Mouse (Mus musculus) liver, embryonic 13.5 days (tissue): ENCODE measurements around the gene Zfp366. TPM values are rescaled to one million over a fixed set of nuclear protein-coding genes. Genes with fewer than 3 reads are reported as not detected.

Source experiments
- ATAC-seq: fragments of 200-750 bp; cut with Nextera tagmentation; 2 replicates; pipeline ENCODE4 v1.8.0; 2017; ENCODE audit warnings: low read depth, mild to moderate bottlenecking, moderate number of reproducible peaks, moderate library complexity
- DNase-seq: peaks from one replicate; pipeline ENCODE4 v3.0.0; 2022
- H3K27ac ChIP-seq: fragments of 300-500 bp; sonication (generic); 2 replicates; pipeline ENCODE4 v1.5.1; 2015; ENCODE audit warnings: moderate library complexity, mild to moderate bottlenecking, inconsistent platforms
- H3K27me3 ChIP-seq: fragments of 300-500 bp; sonication (generic); 2 replicates; pipeline ENCODE4 v1.6.1; 2015; ENCODE audit warnings: mild to moderate bottlenecking, inconsistent platforms
- H3K36me3 ChIP-seq: fragments of 300-500 bp; sonication (generic); 2 replicates; pipeline ENCODE4 v1.6.1; 2015; ENCODE audit warnings: mild to moderate bottlenecking, inconsistent platforms
- H3K4me1 ChIP-seq: fragments of 300-500 bp; sonication (generic); replicated peaks from 2 replicates; pipeline ENCODE4 v1.6.1; 2015; ENCODE audit warnings: inconsistent platforms
- H3K4me2 ChIP-seq: fragments of 300-500 bp; sonication (generic); 2 replicates; pipeline ENCODE4 v1.6.1; 2015; ENCODE audit warnings: inconsistent platforms, mild to moderate bottlenecking, moderate library complexity
- H3K4me3 ChIP-seq: fragments of 300-500 bp; sonication (generic); replicated peaks from 2 replicates; pipeline ENCODE4 v1.5.1; 2015; ENCODE audit warnings: mild to moderate bottlenecking, inconsistent platforms
- H3K9ac ChIP-seq: fragments of 300-500 bp; sonication (generic); 2 replicates; pipeline ENCODE4 v1.6.1; 2015; ENCODE audit warnings: mild to moderate bottlenecking, inconsistent platforms
- H3K9me3 ChIP-seq: fragments of 300-500 bp; sonication (generic); replicated peaks from 2 replicates; pipeline ENCODE4 v1.6.1; 2016; ENCODE audit warnings: inconsistent platforms
- WGBS: fragments of 180-500 bp; shearing (Covaris S2); methylation state at CpG from one replicate; pipeline ENCODE4 v1.1.7; 2015; ENCODE audit not compliant: insufficient replicate concordance; 5-methylcytosine and 5-hydroxymethylcytosine counted together
- polyA plus RNA-seq: library from polyadenylated mRNA; unstranded; fragments of >200 nt; fragmentation: Nextera tagmentation; extraction: Ambion mirVana; gene quantifications from 2 replicates; pipeline ENCODE4 v1.2.1, GENCODE M21; 2015

Gene Zfp366
- polyA plus RNA-seq, 1 experiment from 2014 or later, result 0.21 TPM

DNA sequence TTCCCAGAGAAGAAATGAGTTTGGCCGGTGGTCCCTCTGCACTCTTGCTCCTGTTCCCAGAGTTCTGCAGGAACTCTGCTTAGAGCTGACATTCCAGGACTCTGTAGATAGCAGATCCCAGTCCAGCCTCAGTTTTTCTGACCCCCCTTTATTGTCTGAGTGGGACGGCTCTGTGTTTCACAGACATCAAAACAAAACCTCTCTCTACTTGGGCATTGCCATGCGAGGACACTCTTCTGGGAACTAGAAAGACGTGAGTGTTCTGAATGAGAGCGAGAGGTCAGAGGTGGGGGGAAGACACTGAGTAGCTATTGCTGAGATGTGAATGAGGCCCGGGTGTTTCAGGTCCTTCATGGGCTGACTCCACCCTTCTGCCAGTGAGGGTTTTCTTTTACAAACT lies 55.1 kb downstream of the Zfp366 start:
- DNase-seq (no peak), ATAC-seq (no peak)
- no peaks in the 10 kb centered on the region for H3K9me3 ChIP-seq
- H3K27me3 ChIP-seq, result no peaks in the 10 kb centered on the region
- no peak overlapping the region for H3K27ac ChIP-seq
- no peak overlapping the region for H3K4me2 ChIP-seq
- no peaks in the 10 kb centered on the region for H3K36me3 ChIP-seq
- 0 out of 2 replicates have a peak, but pooled peaks cover 9% of the 10 kb centered on the region for H3K4me1 ChIP-seq
- no peak overlapping the region for H3K9ac ChIP-seq
- no peak overlapping the region for H3K4me3 ChIP-seq
- WGBS, result 57% methylated on average over 6 of the region's 6 CpGs

- Histone ChIP-seq H3K9ac (no peak overlapping the region), H3K4me2 (no peak overlapping the region), H3K27me3 (no peaks in the 10 kb centered on the region; the same call in 1 of the 2 replicates), H3K4me3 (no peak overlapping the region), H3K27ac (no peak overlapping the region), H3K9me3 (no peaks in the 10 kb centered on the region), H3K4me1 (0 out of 2 replicates have a peak, but pooled peaks cover 9% of the 10 kb centered on the region), H3K36me3 (no peaks in the 10 kb centered on the region)
- DNase-seq (no peak), ATAC-seq (no peak)
- 56% methylated on average over 3 of the region's 3 CpGs for WGBS
Observed at GRCm38 (mm10) chr13:99241984-99242383, 57.4 kb downstream of the Zfp366 start.

DNA sequence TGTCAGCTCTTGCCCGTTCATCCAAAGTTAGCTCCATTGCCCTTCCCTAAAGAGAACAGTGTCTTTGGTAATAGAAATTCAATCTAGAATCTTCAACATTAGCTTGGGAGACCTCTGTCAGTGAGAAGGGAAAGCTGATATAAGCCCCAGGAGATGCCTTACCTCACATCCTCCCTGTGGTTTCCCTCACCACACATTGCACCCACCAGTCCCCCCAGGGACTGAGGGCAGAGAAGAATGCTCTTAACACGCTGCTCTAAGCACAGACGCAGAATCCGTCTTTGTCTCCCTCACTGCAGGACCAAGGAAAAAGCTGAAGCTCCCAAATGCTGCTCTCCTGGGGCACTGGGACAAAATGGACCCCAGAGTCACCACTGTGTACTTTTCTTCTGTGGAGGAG lies 58.3 kb downstream of the Zfp366 start:
- Histone ChIP-seq H3K9ac (no peak overlapping the region), H3K9me3 (no peaks in the 10 kb centered on the region), H3K36me3 (no peaks in the 10 kb centered on the region), H3K4me1 (0 out of 2 replicates have a peak, but pooled peaks cover 9% of the 10 kb centered on the region), H3K27ac (no peak overlapping the region), H3K27me3 (no peaks in the 10 kb centered on the region; the same call in 1 of the 2 replicates), H3K4me2 (no peak overlapping the region), H3K4me3 (no peak overlapping the region)
- no peak for ATAC-seq
- DNase-seq, result no peak
- WGBS, result 31% methylated on average over 4 of the region's 4 CpGs

GRCm38 (mm10) chr13:99243831-99244230 lies 59.2 kb downstream of the Zfp366 start:
- Histone ChIP-seq H3K36me3 (no peaks in the 10 kb centered on the region), H3K9me3 (no peaks in the 10 kb centered on the region), H3K9ac (no peak overlapping the region), H3K4me2 (no peak overlapping the region), H3K27ac (no peak overlapping the region), H3K4me1 (0 out of 2 replicates have a peak, but pooled peaks cover 4% of the 10 kb centered on the region), H3K4me3 (no peak overlapping the region), H3K27me3 (no peaks in the 10 kb centered on the region; the same call in 1 of the 2 replicates)
- ATAC-seq (no peak), DNase-seq (no peak)
- whole genome bisulfite sequencing, result 75% methylated on average over 9 of the region's 9 CpGs

GRCm38 (mm10) chr13:99244471-99244870 lies 59.8 kb downstream of the Zfp366 start:
- WGBS, result 57% methylated on average over 6 of the region's 6 CpGs
- H3K27ac ChIP-seq, result no peak overlapping the region
- DNase-seq (no peak), ATAC-seq (no peak)
- no peaks in the 10 kb centered on the region for H3K9me3 ChIP-seq
- no peaks in the 10 kb centered on the region for H3K4me1 ChIP-seq
- H3K36me3 ChIP-seq, result no peaks in the 10 kb centered on the region
- no peak overlapping the region for H3K4me3 ChIP-seq
- no peak overlapping the region for H3K4me2 ChIP-seq
- H3K27me3 ChIP-seq, result no peaks in the 10 kb centered on the region; the same call in 1 of the 2 replicates
- no peak overlapping the region for H3K9ac ChIP-seq

DNA sequence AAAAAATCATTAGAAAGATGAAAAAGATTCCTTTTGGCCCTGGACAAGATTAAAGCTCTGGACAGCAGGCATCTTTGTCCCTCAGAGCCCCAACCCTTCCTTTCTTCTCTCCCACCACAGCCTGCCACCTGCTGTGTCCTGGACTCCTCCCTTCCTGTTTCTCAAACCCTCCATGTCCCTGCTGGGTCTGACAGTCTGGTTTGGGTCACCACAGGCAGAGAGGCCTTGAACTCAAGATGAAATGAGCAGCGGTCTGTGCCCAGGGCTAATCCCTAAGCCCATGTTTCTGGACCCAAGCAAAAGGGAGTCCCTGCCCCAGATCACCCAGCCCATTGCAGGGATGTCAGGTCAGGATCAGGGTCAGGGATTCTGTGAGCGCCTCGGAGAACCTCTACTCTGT lies 60.3 kb downstream of the Zfp366 start:
- Histone ChIP-seq H3K9ac (no peak overlapping the region), H3K9me3 (no peaks in the 10 kb centered on the region), H3K4me3 (no peak overlapping the region), H3K27ac (no peak overlapping the region), H3K27me3 (no peaks in the 10 kb centered on the region; the same call in 1 of the 2 replicates), H3K4me2 (no peak overlapping the region), H3K4me1 (no peaks in the 10 kb centered on the region), H3K36me3 (no peaks in the 10 kb centered on the region)
- 62% methylated on average over 3 of the region's 3 CpGs for WGBS
- ATAC-seq (no peak), DNase-seq (no peak)

DNA sequence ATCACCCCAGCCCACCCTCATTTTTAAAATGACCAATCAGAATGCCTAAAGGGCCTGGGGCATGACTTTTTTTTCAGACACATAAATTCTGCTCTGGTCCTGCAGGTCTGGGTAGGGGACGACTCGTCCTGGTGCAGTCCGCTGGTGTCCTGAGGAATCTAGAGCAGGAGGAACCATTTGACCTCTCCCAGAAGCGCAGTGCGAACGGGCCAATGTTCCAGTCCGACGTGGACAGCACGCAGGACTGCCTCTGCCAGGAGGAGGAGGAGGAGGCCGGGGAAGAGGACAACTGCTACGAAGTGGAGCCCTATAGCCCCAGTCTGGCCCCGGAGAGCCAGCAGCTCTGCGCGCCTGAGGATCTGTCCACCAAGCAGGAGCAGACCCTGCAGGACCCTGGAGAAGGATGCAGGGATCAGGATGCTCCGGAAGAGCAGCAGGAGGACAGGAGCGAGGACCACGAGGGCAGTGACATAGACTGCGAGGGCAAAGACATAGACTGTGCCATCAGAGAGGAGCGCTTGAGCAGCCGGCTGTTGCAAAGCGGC lies 61.4 kb downstream of the Zfp366 start:
- Histone ChIP-seq H3K4me2 (no peak overlapping the region), H3K4me1 (no peaks in the 10 kb centered on the region), H3K27me3 (no peaks in the 10 kb centered on the region; the same call in 1 of the 2 replicates), H3K4me3 (no peak overlapping the region), H3K27ac (no peak overlapping the region), H3K9ac (no peak overlapping the region), H3K36me3 (no peaks in the 10 kb centered on the region), H3K9me3 (no peaks in the 10 kb centered on the region)
- WGBS, result 83% methylated on average over 21 of the region's 21 CpGs
- ATAC-seq (no peak), DNase-seq (no peak)

DNA sequence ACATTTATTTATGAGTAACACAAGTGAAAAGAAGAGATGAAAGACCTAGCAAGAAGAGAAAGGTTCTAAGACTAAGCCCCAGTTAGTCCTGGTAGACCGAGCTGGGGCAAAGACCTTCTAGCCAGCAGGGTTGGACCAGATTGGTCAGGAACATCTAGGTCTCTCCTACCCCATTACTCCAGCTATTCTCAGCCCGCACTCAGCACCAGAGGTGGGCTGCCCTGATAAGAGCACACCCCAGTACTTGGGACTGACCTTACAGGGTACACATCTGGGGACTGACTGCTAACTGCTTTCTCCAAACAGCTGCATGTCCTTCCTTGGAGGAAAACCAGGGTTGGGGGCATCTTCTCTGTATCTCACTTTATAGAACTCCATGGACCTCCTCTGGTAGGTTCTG lies 66.2 kb downstream of the Zfp366 start:
- no peaks in the 10 kb centered on the region for H3K4me1 ChIP-seq
- ATAC-seq, result no peak
- no peak for DNase-seq

GRCm38 (mm10) chr13:99254215-99254614 lies 69.6 kb downstream of the Zfp366 start:
- no peaks in the 10 kb centered on the region for H3K27me3 ChIP-seq
- no peak overlapping the region for H3K4me3 ChIP-seq
- no peak overlapping the region for H3K27ac ChIP-seq
- no peaks in the 10 kb centered on the region for H3K36me3 ChIP-seq
- no peaks in the 10 kb centered on the region for H3K9me3 ChIP-seq
- DNase-seq (no peak), ATAC-seq (no peak)
- no peak overlapping the region for H3K9ac ChIP-seq
- H3K4me2 ChIP-seq, result no peak overlapping the region
- H3K4me1 ChIP-seq, result no peaks in the 10 kb centered on the region

More for the DNA sequence above, 66.2 kb downstream of the Zfp366 start:
- Histone ChIP-seq H3K9me3 (no peaks in the 10 kb centered on the region), H3K36me3 (no peaks in the 10 kb centered on the region), H3K9ac (no peak overlapping the region), H3K27ac (no peak overlapping the region), H3K4me2 (no peak overlapping the region), H3K4me3 (no peak overlapping the region), H3K27me3 (no peaks in the 10 kb centered on the region; the same call in 1 of the 2 replicates)
- WGBS, result 53% methylated on average over 2 of the region's 2 CpGs

DNA sequence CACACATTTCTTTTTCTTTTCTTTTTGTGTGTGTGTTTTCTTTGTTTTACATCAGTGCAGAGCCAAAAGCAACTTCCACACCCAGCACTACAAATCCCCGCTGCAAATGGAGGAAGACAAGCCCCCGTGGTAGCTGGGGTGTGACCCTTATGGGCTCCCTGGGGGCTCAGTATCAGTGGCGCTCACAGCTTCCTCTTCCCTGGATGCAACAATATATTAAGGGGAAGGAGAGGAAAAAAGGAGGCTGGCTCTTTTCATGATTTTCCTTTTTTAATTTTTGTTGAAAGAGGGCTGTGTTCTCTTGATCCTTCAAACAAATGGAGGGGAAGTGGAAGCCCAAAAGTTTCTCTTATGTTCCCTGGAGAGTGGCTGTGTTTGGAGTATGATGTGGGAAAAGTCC lies 70.2 kb downstream of the Zfp366 start:
- DNase-seq (no peak), ATAC-seq (no peak)
- Histone ChIP-seq H3K4me3 (no peak overlapping the region), H3K9ac (no peak overlapping the region), H3K4me2 (no peak overlapping the region), H3K36me3 (no peaks in the 10 kb centered on the region), H3K4me1 (no peaks in the 10 kb centered on the region), H3K27me3 (no peaks in the 10 kb centered on the region), H3K27ac (no peak overlapping the region), H3K9me3 (no peaks in the 10 kb centered on the region)
- WGBS, result 18% methylated on average over 3 of the region's 3 CpGs

DNA sequence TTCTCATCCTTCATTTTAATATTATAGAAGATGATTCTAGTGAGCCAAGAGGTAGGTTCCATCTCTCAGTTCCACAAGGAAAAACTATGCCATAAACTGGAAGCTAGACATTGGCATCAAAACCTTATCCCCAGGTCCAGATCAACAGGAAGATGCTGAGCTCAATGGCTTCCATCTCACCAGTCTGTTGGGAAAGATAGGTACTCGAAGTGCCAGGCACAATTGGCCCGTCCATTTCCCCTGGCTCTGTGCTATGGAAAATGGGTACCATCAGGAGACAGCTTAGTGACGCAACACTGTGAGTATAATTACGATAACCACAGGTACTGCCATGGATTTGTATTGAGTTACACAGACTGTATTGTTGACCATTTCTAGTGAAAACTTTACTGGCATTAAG lies 72.3 kb downstream of the Zfp366 start:
- ATAC-seq (no peak), DNase-seq (no peak)
- H3K36me3 ChIP-seq, result no peaks in the 10 kb centered on the region
- 69% methylated on average over 4 of the region's 4 CpGs for WGBS
- H3K9ac ChIP-seq, result no peak overlapping the region
- no peaks in the 10 kb centered on the region for H3K9me3 ChIP-seq
- no peaks in the 10 kb centered on the region for H3K4me1 ChIP-seq
- no peaks in the 10 kb centered on the region for H3K27me3 ChIP-seq
- no peak overlapping the region for H3K4me2 ChIP-seq
- no peak overlapping the region for H3K4me3 ChIP-seq
- no peak overlapping the region for H3K27ac ChIP-seq

- H3K9ac ChIP-seq, result no peak overlapping the region
- 75% methylated on average over 3 of the region's 3 CpGs for WGBS
- no peaks in the 10 kb centered on the region for H3K27me3 ChIP-seq
- ATAC-seq (no peak), DNase-seq (no peak)
- H3K4me3 ChIP-seq, result no peak overlapping the region
- H3K4me2 ChIP-seq, result no peak overlapping the region
- no peaks in the 10 kb centered on the region for H3K36me3 ChIP-seq
- no peak overlapping the region for H3K27ac ChIP-seq
- no peaks in the 10 kb centered on the region for H3K4me1 ChIP-seq
- H3K9me3 ChIP-seq, result no peaks in the 10 kb centered on the region
Observed at GRCm38 (mm10) chr13:99258677-99259076, 74.1 kb downstream of the Zfp366 start.
